Mouse (Mus musculus) thymus, postnatal 14 days (tissue): ENCODE results near the gene Serpinc1.
A peak's percentile ranks its signal among the peaks of the same experiment; 100 is the strongest.
"Not testable (repeated sequence)": the region's sequence is repeated elsewhere in the genome, so short reads cannot be mapped to it uniquely, and the experiment has no call there.

ENCODE experiments used
- DNase-seq: peaks from one replicate; pipeline ENCODE4 v3.0.0; 2021

Gene Serpinc1

GRCm38 (mm10) chr1:160978071-160978735, at the start of gene Serpinc1:
Gene Serpinc1 (plus strand): TSS chr1:160978585.
- no peak for DNase-seq

GRCm38 (mm10) chr1:160931320-160931719, 47.1 kb upstream of the Serpinc1 start:
- no peak for DNase-seq

GRCm38 (mm10) chr1:160933896-160934482, 44.4 kb upstream of the Serpinc1 start:
- DNase-seq, result peak; percentile 29

- DNase-seq, result no peak
These were observed 42.8 kb upstream of the Serpinc1 start for GRCm38 (mm10) chr1:160935551-160935950.

- no peak for DNase-seq
These were observed 15.2 kb upstream of the Serpinc1 start for GRCm38 (mm10) chr1:160963199-160963598.

- DNase-seq, result no peak
These were observed 11.1 kb upstream of the Serpinc1 start for GRCm38 (mm10) chr1:160967268-160967667.

GRCm38 (mm10) chr1:160968643-160969042, 9.7 kb upstream of the Serpinc1 start:
- DNase-seq, result no peak

- no peak for DNase-seq
These were observed 1.6 kb downstream of the Serpinc1 start for GRCm38 (mm10) chr1:160980021-160980420.

GRCm38 (mm10) chr1:160980537-160981234, 2.3 kb downstream of the Serpinc1 start:
- DNase-seq, result no peak

- DNase-seq, result no peak
These were observed 3.0 kb downstream of the Serpinc1 start for GRCm38 (mm10) chr1:160981337-160981736.

GRCm38 (mm10) chr1:160982887-160983286, 4.5 kb downstream of the Serpinc1 start:
- no peak for DNase-seq

- DNase-seq, result not testable (repeated sequence)
These were observed 6.3 kb downstream of the Serpinc1 start for GRCm38 (mm10) chr1:160984731-160985130.

GRCm38 (mm10) chr1:160985477-160985876, 7.1 kb downstream of the Serpinc1 start:
- DNase-seq, result no peak

GRCm38 (mm10) chr1:160986881-160987635, 8.7 kb downstream of the Serpinc1 start:
- DNase-seq, result no peak

- DNase-seq, result no peak
These were observed 11.0 kb downstream of the Serpinc1 start for GRCm38 (mm10) chr1:160989395-160989794.

- DNase-seq, result no peak
These were observed 15.5 kb downstream of the Serpinc1 start for GRCm38 (mm10) chr1:160993851-160994250.

GRCm38 (mm10) chr1:161004942-161005341, 26.6 kb downstream of the Serpinc1 start:
- DNase-seq, result no peak

GRCm38 (mm10) chr1:161005526-161005925, 27.1 kb downstream of the Serpinc1 start:
- DNase-seq, result no peak

GRCm38 (mm10) chr1:161006471-161006870, 28.1 kb downstream of the Serpinc1 start:
- DNase-seq, result no peak

- DNase-seq, result no peak
These were observed 29.7 kb downstream of the Serpinc1 start for GRCm38 (mm10) chr1:161008038-161008437.

- no peak for DNase-seq
These were observed 32.1 kb downstream of the Serpinc1 start for GRCm38 (mm10) chr1:161010436-161010835.

- DNase-seq, result no peak
These were observed 38.0 kb downstream of the Serpinc1 start for GRCm38 (mm10) chr1:161016378-161016777.

- DNase-seq, result no peak
These were observed 41.7 kb downstream of the Serpinc1 start for GRCm38 (mm10) chr1:161020051-161020450.
